Mouse (Mus musculus) CH12.LX (cell line): ENCODE measurements at regions not wholly inside any gene's neighbourhood (a gene's known extent, or its start where the extent isn't known, plus 50 kb on each side); places are given as distances from the start of the nearest gene placed in this dataset.

Experiments
- DNase-seq: peaks from one replicate; pipeline ENCODE4 v3.0.0-alpha.2; 2013; ENCODE audit errors: extremely low read depth
- H3K27ac ChIP-seq: 2 replicates; pipeline ENCODE4 v1.5.1; 2012; ENCODE audit warnings: low read depth, mild to moderate bottlenecking, control low read depth, moderate library complexity; ENCODE audit not compliant: insufficient read depth
- H3K27me3 ChIP-seq: replicated peaks from 2 replicates; pipeline ENCODE3; 2012; ENCODE audit warnings: inconsistent platforms
- H3K36me3 ChIP-seq, 2 experiments: replicated peaks in 1 of 2; 2 replicates each; pipeline versions ENCODE3 to v1.6.1; 2012; ENCODE audit warnings: inconsistent platforms in 1 of 2, low read length in 1 of 2, mild to moderate bottlenecking in 1 of 2, mixed read lengths in 1 of 2, moderate library complexity in 1 of 2; ENCODE audit not compliant: control insufficient read depth in 1 of 2, insufficient read depth in 1 of 2
- H3K4me1 ChIP-seq, 2 experiments: 2 replicates each; pipeline ENCODE4 v1.6.1; 2012; ENCODE audit warnings: inconsistent platforms in 1 of 2, moderate library complexity in 1 of 2; ENCODE audit not compliant: insufficient read depth in 2 of 2, control insufficient read depth in 1 of 2
- H3K4me2 ChIP-seq: 2 replicates; pipeline ENCODE4 v1.6.1; 2012; ENCODE audit warnings: low read depth, mild to moderate bottlenecking, control low read depth; ENCODE audit not compliant: poor library complexity, insufficient read depth, severe bottlenecking
- H3K4me3 ChIP-seq, 3 experiments: fragments of 150-350 bp in 1 of 3; sonication (generic) in 1 of 3; replicated peaks in 1 of 3; 2 replicates each; pipeline versions ENCODE3 to v1.5.1; 2011 to 2012; ENCODE audit warnings: low read depth in 2 of 3, low read length in 2 of 3, mild to moderate bottlenecking in 2 of 3, moderate library complexity in 2 of 3, control low read depth in 1 of 3, improper control_type of control experiment in 1 of 3, inconsistent platforms in 1 of 3, mixed read lengths in 1 of 3; ENCODE audit not compliant: poor library complexity in 1 of 3
- H3K79me2 ChIP-seq: replicated peaks from 2 replicates; pipeline ENCODE4 v1.6.1; 2012; ENCODE audit warnings: mild to moderate bottlenecking, moderate library complexity; ENCODE audit not compliant: control insufficient read depth, poor library complexity, insufficient read depth, severe bottlenecking; ENCODE audit errors: extremely low read depth
- H3K9ac ChIP-seq: 2 replicates; pipeline ENCODE4 v1.6.1; 2012; ENCODE audit warnings: low read depth, mild to moderate bottlenecking, control low read depth, moderate library complexity; ENCODE audit not compliant: insufficient read depth
- H3K9me3 ChIP-seq: replicated peaks from 2 replicates; pipeline ENCODE3; 2012; ENCODE audit warnings: low read length, inconsistent platforms, mixed read lengths
- CHD1 ChIP-seq: IDR thresholded peaks from 2 replicates; pipeline ENCODE4 v1.6.1; 2012; ENCODE audit warnings: low read depth, low read length, improper control_type of control experiment, inconsistent platforms
- CTCF ChIP-seq, 2 experiments: IDR thresholded peaks in 1 of 2; conservative IDR thresholded peaks in 1 of 2; 2 replicates each; pipeline ENCODE4 v1.5.1; 2011 to 2012; ENCODE audit warnings: low read depth in 2 of 2, low read length in 2 of 2, improper control_type of control experiment in 1 of 2, inconsistent platforms in 1 of 2, mild to moderate bottlenecking in 1 of 2, moderate library complexity in 1 of 2
- E2F4 ChIP-seq: IDR thresholded peaks from 2 replicates; pipeline ENCODE4 v1.6.1; 2011; ENCODE audit warnings: low read depth, low read length, improper control_type of control experiment; ENCODE audit not compliant: insufficient replicate concordance
- ELF1 ChIP-seq: IDR thresholded peaks from 2 replicates; pipeline ENCODE4 v1.6.1; 2014; ENCODE audit warnings: low read depth, mild to moderate bottlenecking, inconsistent platforms, low read length, improper control_type of control experiment
- EP300 ChIP-seq: IDR thresholded peaks from 2 replicates; pipeline ENCODE4 v1.6.1; 2011; ENCODE audit warnings: low read length, improper control_type of control experiment
- ETS1 ChIP-seq: conservative IDR thresholded peaks from 2 replicates; pipeline ENCODE4 v1.6.1; 2012; ENCODE audit warnings: low read depth, mild to moderate bottlenecking, inconsistent platforms, low read length, improper control_type of control experiment, moderate library complexity
- GABPA ChIP-seq: IDR thresholded peaks from 2 replicates; pipeline ENCODE4 v1.6.1; 2012; ENCODE audit warnings: low read depth, low read length, improper control_type of control experiment, inconsistent platforms; ENCODE audit not compliant: insufficient replicate concordance
- IRF4 ChIP-seq: IDR thresholded peaks from 2 replicates; pipeline ENCODE4 v1.6.1; 2014; ENCODE audit warnings: low read depth, mild to moderate bottlenecking, inconsistent platforms, low read length, improper control_type of control experiment
- JUN ChIP-seq: IDR thresholded peaks from 2 replicates; pipeline ENCODE4 v1.6.1; 2011; ENCODE audit warnings: low read depth, mild to moderate bottlenecking, low read length, improper control_type of control experiment, moderate library complexity; ENCODE audit not compliant: insufficient read depth
- KAT2A ChIP-seq: IDR thresholded peaks from 2 replicates; pipeline ENCODE4 v1.6.1; 2012; ENCODE audit warnings: low read length, improper control_type of control experiment, inconsistent platforms; ENCODE audit not compliant: insufficient replicate concordance
- MAFK ChIP-seq: IDR thresholded peaks from 2 replicates; pipeline ENCODE4 v1.6.1; 2011; ENCODE audit warnings: low read length, improper control_type of control experiment; ENCODE audit not compliant: insufficient replicate concordance
- MAX ChIP-seq: IDR thresholded peaks from 2 replicates; pipeline ENCODE4 v1.6.1; 2011; ENCODE audit warnings: low read length, improper control_type of control experiment
- MAZ ChIP-seq: IDR thresholded peaks from 2 replicates; pipeline ENCODE4 v1.6.1; 2012; ENCODE audit warnings: low read depth, mild to moderate bottlenecking, inconsistent platforms, low read length, improper control_type of control experiment, moderate library complexity
- MEF2A ChIP-seq: IDR thresholded peaks from 2 replicates; pipeline ENCODE4 v1.6.1; 2014; ENCODE audit warnings: low read depth, mild to moderate bottlenecking, inconsistent platforms, low read length, improper control_type of control experiment, borderline replicate concordance
- NELFE ChIP-seq: IDR thresholded peaks from 2 replicates; pipeline ENCODE4 v1.6.1; 2011; ENCODE audit warnings: low read depth, low read length, improper control_type of control experiment
- NRF1 ChIP-seq: IDR thresholded peaks from 2 replicates; pipeline ENCODE4 v1.6.1; 2014; ENCODE audit warnings: low read depth, mild to moderate bottlenecking, inconsistent platforms, low read length, improper control_type of control experiment, moderate library complexity
- PAX5 ChIP-seq: IDR thresholded peaks from 2 replicates; pipeline ENCODE4 v1.6.1; 2012; ENCODE audit warnings: low read length, inconsistent platforms, mixed read lengths
- POLR2A ChIP-seq: IDR thresholded peaks from 2 replicates; pipeline ENCODE4 v1.6.1; 2011; ENCODE audit warnings: low read depth, mild to moderate bottlenecking, improper control_type of control experiment, low read length
- POLR2AphosphoS2 ChIP-seq: IDR thresholded peaks from 2 replicates; pipeline ENCODE4 v1.6.1; 2011; ENCODE audit warnings: low read depth, low read length, improper control_type of control experiment
- RAD21 ChIP-seq: IDR thresholded peaks from 2 replicates; pipeline ENCODE4 v1.6.1; 2011; ENCODE audit warnings: low read depth, mild to moderate bottlenecking, low read length, improper control_type of control experiment, moderate library complexity
- SIN3A ChIP-seq: IDR thresholded peaks from 2 replicates; pipeline ENCODE4 v1.6.1; 2012; ENCODE audit warnings: low read length, improper control_type of control experiment, inconsistent platforms
- TBP ChIP-seq: conservative IDR thresholded peaks from 2 replicates; pipeline ENCODE4 v1.6.1; 2011; ENCODE audit warnings: low read depth, low read length, improper control_type of control experiment
- TCF12 ChIP-seq: IDR thresholded peaks from 2 replicates; pipeline ENCODE4 v1.6.1; 2014; ENCODE audit warnings: low read depth, mild to moderate bottlenecking, inconsistent platforms, low read length, improper control_type of control experiment
- USF1 ChIP-seq: IDR thresholded peaks from 2 replicates; pipeline ENCODE4 v1.6.1; 2014; ENCODE audit warnings: low read depth, mild to moderate bottlenecking, inconsistent platforms, low read length, improper control_type of control experiment
- USF2 ChIP-seq: conservative IDR thresholded peaks from 2 replicates; pipeline ENCODE4 v1.6.1; 2011; ENCODE audit warnings: low read depth, low read length, improper control_type of control experiment
- ZNF384 ChIP-seq: IDR thresholded peaks from 2 replicates; pipeline ENCODE4 v1.6.1; 2012; ENCODE audit warnings: low read depth, low read length, improper control_type of control experiment, inconsistent platforms
- dilution Hi-C: fragments of 300-500 bp; cut with MboI; formaldehyde crosslinking; loops from 2 replicates; pipeline ENCODE4 v1.14.3; 2020; ENCODE audit warnings: low sequenced_read_pairs; ENCODE audit not compliant: extremely low pct_unique_long_range_greater_than_20kb, extremely low pct_ligation_motif_present
- in situ Hi-C: fragments of 300-500 bp; cut with MboI; formaldehyde crosslinking; loops from 3 replicates; pipeline ENCODE4 v1.14.3; 2019; ENCODE audit warnings: low sequenced_read_pairs, low pct_ligation_motif_present, low pct_unique_long_range_greater_than_20kb, mixed read lengths

DNA sequence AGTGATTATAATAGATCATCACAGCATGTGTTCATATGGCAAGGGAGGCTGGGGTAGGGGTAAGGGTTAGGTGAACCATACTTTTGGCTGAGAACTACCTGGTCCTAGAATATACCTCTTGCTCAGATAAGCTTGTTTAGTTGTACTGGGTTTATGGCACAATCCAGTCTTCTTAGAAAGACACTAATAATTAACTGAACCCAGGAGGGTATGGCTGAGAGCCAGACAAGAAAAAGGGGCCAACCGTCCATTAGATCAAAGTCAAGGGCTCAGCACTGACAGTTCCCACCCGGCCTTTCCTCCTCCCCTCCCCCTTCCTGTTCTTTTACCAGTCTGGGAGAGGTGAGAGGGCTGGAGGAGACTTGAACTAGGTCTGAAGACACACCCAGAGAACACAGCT lies 61.5 kb upstream of the Acsl1 start:
- no peaks in the 10 kb centered on the region for H3K27me3 ChIP-seq
- dilution Hi-C loops (no loop called here), in situ Hi-C loops (no loop called here)
- no peaks in the 10 kb centered on the region for H3K36me3 ChIP-seq
- no peak for TF ChIP-seq RAD21
- TF ChIP-seq E2F4: no peak
- TF ChIP-seq NRF1: no peak
- TF ChIP-seq SIN3A: no peak
- TF ChIP-seq MAX: no peak
- TF ChIP-seq CTCF (conservative IDR thresholded peaks at IDR 0.05 in 1 of 2, IDR thresholded peaks at IDR 0.05 in 1 of 2; ENCODE audit: low read depth in 2 of 2, low read length in 2 of 2): no peak
- TF ChIP-seq USF2: no peak
- no peak for TF ChIP-seq TBP
- no peak for TF ChIP-seq NELFE
- TF ChIP-seq ELF1: no peak
- no peak for TF ChIP-seq MAZ
- no peak for TF ChIP-seq MEF2A
- TF ChIP-seq CHD1: no peak
- TF ChIP-seq JUN: no peak
- no peak for TF ChIP-seq POLR2A
- TF ChIP-seq KAT2A: no peak
- TF ChIP-seq USF1: no peak
- H3K9ac ChIP-seq: no peak overlapping the region
- H3K4me2 ChIP-seq: no peak overlapping the region
- H3K4me3 ChIP-seq: no peak overlapping the region
- no peak overlapping the region for H3K27ac ChIP-seq
- H3K9me3 ChIP-seq: no peaks in the 10 kb centered on the region
- H3K79me2 ChIP-seq: no peaks in the 10 kb centered on the region
- peaks cover 0 to 14% of the 10 kb centered on the region in 2 experiments; a peak in 2 of 4 replicates for H3K4me1 ChIP-seq
- no peak for DNase-seq

DNA sequence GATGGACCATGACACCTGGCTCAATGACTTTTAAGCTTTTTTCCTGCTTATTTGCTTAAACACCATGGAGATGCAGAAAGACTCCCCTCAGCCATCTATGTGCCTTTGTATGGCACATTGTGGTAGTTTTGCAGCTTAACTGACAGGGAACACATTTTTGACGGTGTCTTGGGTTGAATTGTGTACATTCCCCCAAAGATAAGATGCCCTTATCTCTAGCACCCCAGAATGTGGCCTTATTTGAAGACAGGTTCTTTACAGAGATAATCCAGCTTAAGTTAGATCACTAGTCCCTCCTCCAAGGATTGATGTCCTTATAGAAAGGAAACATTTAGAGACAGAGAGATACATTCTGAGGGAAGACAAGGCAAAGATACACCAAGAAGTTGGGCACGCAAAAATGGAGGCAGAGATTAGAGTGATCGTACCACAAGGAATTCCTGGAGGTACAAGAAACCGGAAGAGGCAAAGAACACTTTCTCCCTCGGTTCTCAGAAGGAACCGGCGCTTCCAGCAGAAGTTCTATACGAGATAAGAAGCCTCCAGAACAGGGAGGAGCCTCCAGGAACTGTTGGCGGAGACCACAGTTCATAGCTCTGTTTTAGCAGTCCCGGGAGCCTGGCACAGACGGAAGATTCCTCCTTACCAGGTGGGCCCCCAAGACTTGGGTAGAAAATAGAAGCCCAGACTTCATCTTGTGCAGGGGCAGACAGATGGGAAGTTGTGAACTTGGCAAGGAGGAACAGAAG lies 58.8 kb upstream of the Acsl1 start:
- H3K9me3 ChIP-seq: peaks cover 3% of the 10 kb centered on the region
- no peak for TF ChIP-seq ETS1
- no peak for TF ChIP-seq EP300
- no peak for TF ChIP-seq TCF12
- TF ChIP-seq GABPA: no peak
- TF ChIP-seq MAFK: no peak
- no peak for TF ChIP-seq MEF2A
- no peak for TF ChIP-seq NRF1
- no peak for TF ChIP-seq ZNF384
- no peak for TF ChIP-seq POLR2AphosphoS2
- no peak for TF ChIP-seq ELF1
- TF ChIP-seq NELFE: no peak
- no peak for TF ChIP-seq PAX5
- TF ChIP-seq USF2: no peak
- no peak for TF ChIP-seq RAD21
- no peak for TF ChIP-seq CHD1
- no peak for TF ChIP-seq IRF4
- TF ChIP-seq, all 38 proteins: peak for 0
- Histone ChIP-seq H3K27ac (no peak overlapping the region), H3K36me3 (no peaks in the 10 kb centered on the region), H3K4me1 (peaks cover 0 to 17% of the 10 kb centered on the region in 2 experiments; a peak in 2 of 4 replicates), H3K27me3 (no peaks in the 10 kb centered on the region), H3K9ac (no peak overlapping the region), H3K4me3 (no peak overlapping the region), H3K79me2 (no peaks in the 10 kb centered on the region), H3K4me2 (no peak overlapping the region)
- in situ Hi-C loops (no loop called here), dilution Hi-C loops (no loop called here)
- no peak for DNase-seq
